Mouse (Mus musculus) monocyte, adult 2 months (primary cell): ENCODE results near the gene Platr17.
A peak's percentile ranks its signal among the peaks of the same experiment; 100 is the strongest.
"Not testable (repeated sequence)": the region's sequence is repeated elsewhere in the genome, so short reads cannot be mapped to it uniquely, and the experiment has no call there.

Experiments
- DNase-seq, 2 experiments: peaks; one replicate each; pipeline ENCODE4 v3.0.0; 2022; ENCODE audit warnings: low spot score in 2 of 2, low read depth in 1 of 2

The Platr17 gene

DNA sequence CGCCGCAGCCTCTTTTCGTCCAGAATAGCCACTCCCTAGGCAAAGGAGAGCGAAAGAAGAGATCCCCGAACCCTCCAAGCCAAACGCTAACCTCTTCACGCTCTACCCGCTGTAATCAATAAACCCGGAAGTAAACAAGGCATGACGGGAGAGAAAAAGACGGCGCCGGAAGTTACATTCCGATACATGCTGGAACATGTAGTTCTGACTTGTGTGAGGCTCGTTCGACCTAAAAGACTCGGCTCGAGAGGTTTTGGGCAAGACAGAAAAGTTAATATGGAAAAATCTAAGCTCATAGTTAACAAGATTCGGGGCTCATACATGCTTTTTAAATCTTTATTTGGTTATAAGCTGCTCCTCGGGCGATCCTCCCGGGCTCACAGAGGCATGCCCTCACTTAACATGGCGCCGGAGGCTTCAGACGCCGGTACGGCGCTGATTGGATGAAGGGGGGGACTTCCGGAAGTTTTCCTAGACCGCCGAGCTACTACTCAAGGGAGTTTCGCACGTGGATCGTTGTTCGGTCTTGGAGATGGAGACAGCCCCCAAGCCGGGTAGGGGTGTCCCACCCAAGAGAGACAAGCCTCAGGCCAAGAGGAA is 35.4 kb downstream of the Platr17 start, which contains the start of the genes Pfdn6 and Wdr46:
Gene Pfdn6, minus strand, starts transcription at position 138 of the 600 bp plus-strand sequence.
Gene Wdr46, plus strand, starts transcription at position 455 of the 600 bp plus-strand sequence.
- peak in 1 of 2 experiments; percentile 69 for DNase-seq

DNA sequence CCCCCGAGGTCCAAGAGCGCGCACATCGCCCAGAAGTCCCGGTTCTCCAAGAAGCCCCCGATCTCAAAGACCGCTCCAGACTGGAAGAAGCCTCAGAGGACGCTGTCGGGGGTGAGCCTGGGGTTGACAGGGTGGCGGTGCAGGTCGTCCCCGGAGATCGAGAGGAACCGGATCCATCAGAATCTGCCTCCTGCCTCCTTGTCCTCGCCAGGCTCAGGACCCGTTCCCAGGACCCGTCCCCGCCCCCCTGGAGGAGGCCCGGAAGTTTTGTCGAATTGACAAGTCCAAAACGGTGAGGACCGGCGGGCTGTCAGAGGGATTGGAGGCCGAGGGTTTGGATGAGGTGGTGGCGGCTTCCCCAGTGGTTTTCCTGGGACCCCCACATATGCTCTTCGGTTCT is 36.0 kb downstream of the Platr17 start:
- no peak for DNase-seq

DNA sequence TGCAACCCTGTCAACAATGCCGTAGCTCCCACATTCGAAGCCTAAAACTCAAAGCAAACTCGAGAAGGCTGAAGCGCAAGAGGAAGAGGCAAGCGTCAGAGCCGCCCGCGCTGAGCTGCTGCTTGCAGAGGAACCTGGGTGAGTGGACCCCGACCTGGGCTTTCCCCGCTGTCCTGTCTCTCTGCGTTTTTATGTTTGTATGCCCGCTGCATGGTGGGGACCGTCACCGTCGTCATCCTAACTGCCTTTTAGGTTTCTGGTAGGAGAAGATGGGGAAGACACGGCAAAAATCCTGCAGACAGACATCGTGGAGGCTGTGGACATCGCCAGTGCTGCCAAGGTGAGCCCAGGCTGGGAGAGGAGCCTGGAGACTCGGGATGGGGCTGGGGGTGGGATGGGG is 36.4 kb downstream of the Platr17 start:
- DNase-seq = no peak

DNA sequence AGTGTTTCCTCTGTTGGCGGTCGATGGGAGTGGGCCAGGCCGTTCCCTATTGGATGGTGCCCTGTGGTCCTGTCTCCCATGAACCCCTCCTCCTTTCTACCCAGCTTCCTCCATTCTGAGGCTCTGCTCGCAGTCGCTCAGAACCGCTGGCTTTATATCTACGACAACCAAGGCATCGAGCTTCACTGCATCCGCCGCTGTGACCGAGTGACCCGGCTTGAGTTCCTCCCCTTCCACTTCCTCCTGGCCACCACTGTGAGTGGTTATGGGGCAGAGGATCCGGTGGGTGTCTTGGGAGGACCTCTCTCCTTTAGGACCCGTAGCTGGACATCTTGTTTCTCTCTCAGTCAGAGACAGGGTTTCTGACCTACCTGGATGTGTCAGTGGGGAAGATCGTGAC is 38.5 kb downstream of the Platr17 start:
- no peak for DNase-seq

DNA sequence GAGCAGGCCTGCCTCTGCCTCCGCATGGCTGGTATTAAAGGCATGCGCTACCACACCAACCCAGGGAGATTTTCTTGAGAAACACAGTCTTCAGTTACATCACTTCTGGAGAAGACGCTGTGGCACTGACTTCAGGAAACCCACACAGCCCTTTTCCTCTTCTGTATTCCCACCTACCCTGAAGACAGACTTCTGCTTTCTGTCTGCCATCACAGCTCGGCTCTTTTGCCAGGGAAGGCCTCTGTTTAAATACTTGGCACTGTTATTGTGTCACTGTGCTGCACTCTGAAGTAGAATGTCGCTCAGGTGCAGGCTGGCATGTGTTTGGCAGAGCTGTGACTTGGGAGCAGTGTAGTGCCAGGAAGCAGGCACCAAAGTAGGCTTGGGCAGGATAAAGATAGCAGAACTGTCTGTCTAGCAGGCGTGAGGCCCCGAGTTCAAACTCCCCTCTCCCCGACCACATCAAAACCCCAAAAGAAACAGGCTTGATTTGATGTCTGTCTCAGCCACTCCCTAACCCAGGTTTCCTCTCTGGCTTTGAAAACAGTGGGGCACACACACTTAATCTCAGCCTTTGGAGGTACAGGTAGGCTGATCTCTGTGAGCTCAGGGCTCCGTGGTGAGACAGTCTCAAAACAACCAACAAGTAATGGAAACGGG is 42.6 kb downstream of the Platr17 start:
- DNase-seq = no peak

DNA sequence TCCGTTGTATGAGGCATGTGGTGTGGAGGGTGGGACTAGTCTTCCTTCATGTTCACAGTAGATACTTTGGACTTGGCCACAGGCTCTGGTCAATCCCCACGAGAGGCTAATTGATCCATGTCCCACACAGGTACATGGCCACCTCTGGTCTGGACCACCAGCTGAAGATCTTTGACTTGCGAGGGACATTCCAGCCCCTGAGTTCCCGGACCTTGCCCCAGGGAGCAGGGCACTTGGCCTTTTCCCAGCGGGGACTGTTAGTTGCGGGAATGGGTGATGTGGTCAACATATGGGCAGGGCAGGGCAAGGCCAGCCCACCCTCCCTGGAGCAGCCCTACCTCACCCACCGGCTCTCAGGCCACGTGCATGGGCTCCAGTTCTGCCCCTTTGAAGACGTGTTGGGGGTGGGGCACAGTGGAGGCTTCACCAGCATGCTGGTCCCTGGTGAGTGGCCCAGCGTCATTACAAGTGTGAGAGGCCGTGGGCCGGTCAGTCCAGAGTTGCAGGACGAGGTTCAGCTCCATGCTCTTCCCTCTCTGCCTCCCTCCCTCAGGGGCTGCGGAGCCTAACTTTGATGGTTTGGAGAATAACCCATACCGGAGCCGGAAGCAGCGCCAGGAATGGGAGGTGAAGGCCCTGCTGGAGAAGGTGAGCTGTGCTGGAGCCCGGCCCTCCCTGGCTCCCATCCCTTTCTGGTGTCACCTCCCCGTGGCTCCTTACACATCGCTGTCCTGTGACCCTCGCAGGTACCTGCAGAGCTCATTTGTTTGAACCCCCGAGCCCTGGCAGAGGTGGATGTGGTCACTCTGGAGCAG is 43.4 kb downstream of the Platr17 start:
- DNase-seq = no peak

DNA sequence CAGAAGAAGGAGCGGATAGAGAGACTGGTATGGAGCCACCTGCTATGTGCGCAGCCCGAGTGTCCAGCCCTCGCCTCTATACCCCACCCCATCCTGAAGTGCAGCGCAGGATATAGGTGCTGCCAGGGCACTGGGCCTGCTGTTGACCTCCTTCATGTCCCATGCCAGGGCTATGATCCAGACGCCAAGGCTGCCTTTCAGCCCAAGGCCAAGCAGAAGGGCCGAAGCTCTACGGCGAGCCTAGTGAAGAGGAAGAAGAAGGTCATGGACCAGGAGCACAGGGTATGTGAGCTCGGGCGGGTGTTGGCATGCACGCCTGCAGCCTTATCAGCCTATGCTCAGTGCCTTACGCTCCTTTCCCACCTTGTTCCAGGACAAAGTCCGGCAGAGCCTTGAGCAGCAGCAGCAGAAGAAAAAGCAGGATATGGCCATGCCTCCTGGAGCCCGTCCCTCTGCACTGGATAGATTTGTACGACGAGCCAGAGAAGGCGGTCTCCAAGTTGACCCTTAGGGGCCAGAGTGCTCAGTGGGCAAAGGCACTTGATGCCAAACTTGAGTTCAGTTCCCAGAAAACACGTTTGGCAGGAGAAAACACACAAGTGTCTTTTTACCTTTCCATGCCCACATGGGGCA is 44.1 kb downstream of the Platr17 start:
- DNase-seq = no peak

DNA sequence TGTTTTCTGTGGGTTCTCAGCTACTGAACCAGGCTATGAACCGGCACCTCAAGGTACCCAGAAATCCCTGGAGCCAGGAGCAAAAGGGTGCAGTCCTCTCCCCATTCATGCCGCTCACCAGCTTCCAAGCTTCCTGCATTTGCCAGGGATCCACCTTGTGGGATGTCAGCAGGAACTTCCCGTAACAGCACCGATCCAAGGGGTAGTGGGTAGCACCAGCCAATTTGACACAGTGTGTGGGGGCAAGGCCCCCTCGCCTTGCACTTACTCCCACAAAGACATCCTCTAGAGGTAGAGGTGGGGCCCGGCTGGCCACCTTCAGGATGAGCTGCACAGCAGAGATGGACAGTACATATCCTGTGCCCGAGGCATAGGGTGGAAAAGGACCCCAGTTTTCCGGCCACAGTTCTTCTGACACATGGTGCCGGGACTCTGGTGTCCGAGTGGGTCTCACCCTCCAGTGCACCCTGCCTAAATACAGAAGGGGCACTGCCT is 45.2 kb downstream of the Platr17 start:
- DNase-seq = no peak

DNA sequence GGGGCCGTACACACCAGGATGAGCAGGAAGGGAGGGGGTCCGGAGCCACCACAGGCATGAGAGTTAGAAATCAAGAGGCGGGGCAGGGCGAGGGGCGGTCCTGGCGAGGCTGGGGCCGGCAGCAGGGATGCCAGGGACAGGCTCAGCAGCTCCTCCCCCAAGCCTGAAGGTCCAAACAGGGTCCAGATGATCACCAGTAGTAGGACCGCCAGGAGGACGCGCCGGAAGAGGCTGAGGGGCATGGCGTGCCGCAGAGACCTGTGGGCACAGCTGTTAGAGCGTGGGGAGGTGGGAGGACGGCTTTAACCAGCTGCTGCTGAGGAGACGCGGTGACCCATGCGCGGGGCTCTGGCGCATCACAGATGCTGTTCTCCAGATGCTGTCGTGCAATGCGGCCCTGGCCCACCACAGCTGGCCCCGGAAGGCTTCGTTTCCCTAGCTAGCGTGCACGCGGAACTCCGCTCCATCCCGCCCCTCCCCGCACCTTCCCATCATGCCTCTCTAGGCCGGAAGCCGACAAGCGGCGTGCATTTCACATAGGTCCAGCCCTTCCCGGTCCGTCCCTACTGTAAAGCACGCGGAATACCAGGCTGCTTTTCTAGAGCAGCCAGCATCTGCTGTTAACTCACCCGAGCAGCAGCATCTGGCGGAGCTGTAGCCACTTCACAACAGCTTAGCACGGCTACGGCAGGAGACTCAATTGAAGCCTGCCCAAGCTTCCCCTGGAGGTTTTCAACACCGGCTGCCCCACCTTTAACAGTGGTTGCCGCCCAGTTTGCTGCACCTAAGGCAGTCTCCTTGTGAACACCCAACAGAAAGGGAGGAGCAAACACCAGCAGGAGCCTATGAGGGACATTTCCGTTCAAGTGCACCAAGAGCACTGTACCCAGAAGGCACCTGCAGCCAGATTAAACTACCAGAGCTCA is 46.3 kb downstream of the Platr17 start, which contains the start of gene B3galt4:
Gene B3galt4, minus strand, starts transcription at position 468 of the 926 bp plus-strand sequence.
- peak in 1 of 2 experiments; percentile 33 for DNase-seq

DNA sequence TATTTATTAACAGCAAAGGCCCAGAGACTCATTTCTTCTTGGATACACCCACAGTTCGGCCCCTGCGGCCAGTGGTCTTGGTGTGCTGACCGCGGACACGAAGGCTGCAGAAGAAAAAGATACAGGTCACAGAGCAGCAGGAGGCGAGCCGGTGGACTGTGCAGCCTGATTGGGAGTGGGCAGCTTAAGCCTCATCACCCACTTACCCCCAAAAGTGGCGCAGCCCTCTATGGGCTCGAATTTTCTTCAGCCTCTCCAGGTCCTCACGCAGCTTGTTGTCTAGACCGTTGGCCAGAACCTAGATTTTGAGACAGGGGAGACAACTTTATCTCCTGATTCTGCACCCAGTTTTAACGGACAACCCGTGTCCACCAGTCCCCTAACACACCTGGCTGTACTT is 47.1 kb downstream of the Platr17 start:
- DNase-seq = not testable (repeated sequence)

DNA sequence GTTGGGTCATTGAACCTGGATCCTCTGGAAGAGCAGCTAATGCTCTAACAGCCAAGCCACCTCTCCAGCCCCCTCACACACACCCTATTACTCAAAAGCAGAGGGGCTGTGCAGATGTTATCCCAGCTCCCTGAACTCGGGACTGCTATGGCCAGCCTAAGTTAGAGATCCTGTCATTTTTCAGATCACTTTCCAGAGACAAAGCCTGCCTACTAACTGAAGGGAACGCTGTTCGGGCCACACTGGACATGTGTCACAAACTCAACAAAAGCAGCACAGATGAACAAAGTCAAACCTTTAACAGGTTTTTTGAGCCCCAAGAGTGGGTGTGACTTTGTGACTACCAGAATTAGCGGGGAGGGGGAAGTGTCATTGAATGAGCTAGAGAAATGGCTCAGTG is 47.9 kb downstream of the Platr17 start:
- DNase-seq = no peak

DNA sequence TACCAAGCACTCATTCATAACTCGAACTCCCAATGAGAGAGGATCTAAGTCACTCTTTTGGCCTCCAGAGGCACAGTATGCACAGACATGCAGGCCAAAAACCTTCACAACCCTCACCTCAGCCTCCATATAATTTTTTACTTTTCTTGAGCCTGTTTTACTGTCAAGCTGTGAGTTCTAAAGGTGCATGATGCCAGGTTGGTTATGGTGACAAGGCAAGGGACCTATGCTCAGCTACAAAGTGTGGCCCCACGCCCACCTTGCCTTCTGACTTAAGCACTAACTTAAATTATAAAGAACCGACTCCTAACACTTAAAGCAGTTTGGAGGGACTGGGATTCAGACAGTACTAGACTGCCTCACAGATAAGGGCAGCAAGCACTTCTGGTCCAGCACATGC is 48.4 kb downstream of the Platr17 start:
- no peak for DNase-seq

DNA sequence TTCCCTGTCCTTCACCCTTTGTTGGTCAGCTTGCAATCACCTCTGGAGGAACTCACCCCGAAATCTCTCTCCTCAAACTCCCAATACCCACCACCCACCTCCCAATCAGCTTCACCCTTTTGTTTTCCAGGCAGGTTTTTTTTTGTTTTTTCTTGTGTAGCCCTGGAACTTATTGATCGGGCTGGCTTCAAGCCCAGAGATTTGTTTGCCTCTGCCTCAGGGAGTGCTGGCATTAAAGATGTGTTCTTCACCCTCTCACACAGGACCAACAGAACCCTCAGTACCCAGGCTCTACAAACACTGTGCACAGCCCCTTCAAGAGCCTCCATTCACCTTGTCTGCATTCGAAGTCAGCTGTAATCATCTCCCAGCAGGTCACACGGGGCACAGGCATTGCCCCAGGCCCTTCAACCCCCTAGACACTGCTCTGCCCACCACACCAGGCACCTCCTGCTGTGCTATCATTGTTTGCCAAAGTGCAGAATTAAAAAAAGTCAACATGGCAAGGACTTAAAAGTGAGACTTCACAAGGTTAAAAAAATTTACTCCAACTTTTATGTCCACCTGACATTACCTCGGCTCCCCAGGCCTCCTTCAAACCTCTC is 49.1 kb downstream of the Platr17 start:
- DNase-seq = no peak

DNA sequence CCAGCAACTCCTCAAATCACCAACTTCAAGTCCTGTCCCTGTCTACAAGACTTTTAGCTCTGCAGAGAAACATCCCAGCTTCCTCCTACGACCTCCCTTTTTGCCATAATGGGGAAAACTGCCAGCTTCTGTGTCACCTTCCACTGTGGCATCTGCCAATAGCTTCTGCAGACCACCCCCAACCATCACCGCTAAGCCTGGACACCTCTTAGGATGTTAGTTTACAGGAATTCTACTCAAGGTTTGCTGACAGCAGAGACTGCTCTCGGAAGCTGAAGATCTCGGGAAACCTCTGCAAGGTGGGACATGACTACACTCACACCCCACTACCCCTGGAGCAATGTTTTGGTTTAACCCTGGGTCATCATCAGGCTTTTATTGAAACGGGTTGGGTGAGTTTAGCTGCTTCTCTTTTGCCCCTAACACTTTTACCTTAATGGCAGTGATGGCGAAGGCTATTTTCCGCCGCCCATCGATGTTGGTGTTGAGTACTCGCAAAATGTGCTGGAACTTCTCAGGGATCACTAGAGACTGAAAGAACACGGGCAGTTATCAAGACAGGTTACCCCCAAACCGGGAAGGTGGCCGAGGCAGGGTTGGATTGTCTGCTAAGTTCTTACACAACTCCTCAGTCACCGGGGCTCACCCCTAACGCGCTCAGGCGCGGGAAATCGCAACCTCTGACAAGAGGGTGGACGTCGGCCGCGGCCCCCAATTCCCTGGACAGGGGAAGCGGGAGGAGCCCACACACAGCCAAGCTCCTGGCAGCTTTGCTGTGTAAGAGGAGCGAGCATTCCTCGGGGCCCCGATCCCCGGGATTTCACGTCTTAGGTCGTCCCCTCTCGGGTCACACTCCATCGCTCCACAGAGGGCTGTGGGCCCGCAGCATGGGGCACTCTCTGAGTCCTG is 50.0 kb downstream of the Platr17 start:
- no peak for DNase-seq

DNA sequence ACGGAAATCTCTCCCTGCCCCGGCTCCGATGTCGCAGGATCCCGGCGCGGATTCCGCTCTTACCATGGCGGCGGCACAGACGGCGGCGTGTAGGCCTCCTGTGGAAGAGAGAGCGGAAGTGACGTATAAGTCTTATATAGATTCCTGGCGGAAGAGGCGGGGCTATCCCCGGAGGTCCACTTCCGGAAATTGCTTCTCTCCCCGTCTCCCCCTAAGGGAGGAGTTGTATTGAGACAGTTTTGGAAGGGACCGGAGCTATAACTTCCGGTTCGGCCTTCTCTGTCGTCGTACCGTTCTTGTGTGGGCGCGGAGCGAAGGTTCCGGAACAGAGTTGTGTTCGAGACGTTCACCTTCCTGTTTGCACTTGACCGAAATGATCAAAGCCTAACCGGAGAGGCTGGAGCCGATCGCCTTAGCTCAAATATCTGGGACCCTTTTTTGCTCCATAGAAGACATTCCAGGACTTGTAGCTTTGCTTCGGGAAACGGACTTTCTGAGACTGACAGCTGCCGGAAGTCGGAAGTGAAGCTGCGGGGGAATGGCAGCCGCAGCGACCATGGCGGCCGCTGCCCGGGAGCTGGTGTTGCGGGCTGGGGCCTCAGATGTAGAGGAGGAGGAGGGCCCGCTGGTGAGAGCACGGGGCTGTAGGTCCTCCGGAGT is 50.8 kb downstream of the Platr17 start, which contains the start of the genes Vps52 and Rps18:
Gene Vps52, plus strand, starts transcription at position 258 of the 660 bp plus-strand sequence.
Gene Rps18, minus strand, starts transcription at position 447 of the 660 bp plus-strand sequence.
- DNase-seq = peak; percentile 93 to 95
